Mouse (Mus musculus) common myeloid progenitor, adult 5-6 weeks (primary cell): Measurements from ENCODE around the gene Opa3. TPM values are rescaled to one million over a fixed set of nuclear protein-coding genes. Genes with fewer than 3 reads are reported as not detected.
A peak's percentile ranks its signal among the peaks of the same experiment; 100 is the strongest.

Experiments used
- ATAC-seq: replicated peaks from 2 replicates; pipeline ENCODE4 v1.8.0; 2016; ENCODE audit warnings: low read depth, mild to moderate bottlenecking, moderate TSS enrichment, inconsistent platforms; ENCODE audit not compliant: poor library complexity, severe bottlenecking
- total RNA-seq: library from RNA; stranded (forward); fragments of 200-1000, 187-1606 nt; gene quantifications from 2 replicates; pipeline ENCODE4 v1.2.3, GENCODE M21; 2017

The Opa3 gene
- total RNA-seq, 1 experiment from 2014 or later, result 24.0 TPM

DNA sequence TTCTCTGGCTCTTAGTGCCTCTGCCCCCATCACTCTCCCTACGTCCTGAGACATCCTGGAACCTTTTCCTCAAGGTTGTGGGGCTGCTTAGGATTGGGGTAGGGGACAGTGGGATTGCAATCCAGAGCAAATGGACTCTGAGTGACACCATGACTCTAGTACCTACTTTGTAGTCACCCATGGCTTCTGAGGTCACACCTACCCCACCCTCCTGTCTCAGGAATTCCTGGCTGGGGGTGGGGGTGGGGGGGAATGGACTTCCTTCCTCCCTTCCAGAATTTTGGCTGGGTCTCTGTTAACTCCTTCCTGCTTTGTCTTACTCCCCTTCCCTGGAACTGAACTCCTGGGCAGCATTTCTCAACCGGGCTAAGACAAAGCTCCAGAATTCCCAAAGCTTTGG, 14.7 kb upstream of the Opa3 start:
- ATAC-seq, result no peak

DNA sequence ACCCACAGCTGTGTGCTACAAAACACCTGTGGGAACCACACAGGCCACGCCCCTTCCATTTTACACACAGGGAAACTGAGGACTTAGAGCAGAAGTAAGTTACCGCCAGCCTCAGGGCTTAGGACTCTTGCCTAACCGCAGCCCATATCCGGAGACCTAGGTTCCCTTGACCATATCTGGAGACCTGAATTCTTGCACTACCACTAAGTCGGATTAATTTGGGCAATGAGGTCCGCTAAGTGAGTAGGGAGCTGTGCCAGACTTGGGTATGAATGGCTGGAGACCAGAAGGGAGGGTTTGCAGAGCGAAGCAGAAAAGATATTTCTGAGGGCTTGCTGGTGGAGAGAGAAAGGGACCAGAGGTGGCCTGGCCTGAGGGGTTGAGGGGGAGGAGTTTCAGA, 13.8 kb upstream of the Opa3 start:
- peak; percentile 24; the same call in 1 of the 2 replicates for ATAC-seq

DNA sequence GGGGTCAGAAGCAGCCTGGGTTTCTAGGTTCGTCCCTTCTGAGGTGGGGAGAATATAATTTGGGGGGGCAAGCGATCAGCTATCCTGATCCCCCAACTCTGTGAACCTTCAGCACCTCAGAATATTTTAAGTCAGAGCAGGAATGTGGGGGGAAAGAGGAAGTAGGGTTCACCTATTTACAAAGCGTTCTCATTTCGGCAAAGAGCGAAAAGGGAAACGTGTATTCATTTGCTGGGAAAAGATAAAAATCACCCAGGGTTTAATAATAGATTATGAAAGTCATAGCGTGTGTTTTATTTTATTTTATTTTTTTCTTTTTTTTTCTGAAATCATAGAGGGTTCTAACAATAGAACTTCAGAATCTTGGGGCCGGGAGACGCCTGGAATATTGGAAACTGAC, 13.2 kb upstream of the Opa3 start:
- no peak for ATAC-seq

DNA sequence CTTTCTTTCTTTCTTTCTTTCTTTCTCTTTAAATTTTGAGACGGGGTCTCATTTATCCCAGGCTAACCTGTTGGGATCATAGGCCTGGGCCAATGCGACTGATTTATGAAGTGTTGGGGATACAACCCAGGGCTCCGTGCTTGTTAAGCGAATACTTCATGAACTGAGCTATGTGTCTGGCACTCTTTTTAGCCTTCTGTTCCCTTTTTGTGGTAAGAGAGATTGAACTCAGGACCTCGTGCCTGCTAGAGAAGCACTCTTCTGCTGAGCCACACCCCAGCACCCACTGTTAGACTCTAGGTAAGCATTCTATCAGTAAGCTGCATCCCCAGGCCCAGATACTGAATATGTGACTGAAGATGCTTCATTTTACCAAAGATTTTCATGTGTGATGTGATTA, 10.6 kb upstream of the Opa3 start:
- peak; percentile 57 for ATAC-seq

DNA sequence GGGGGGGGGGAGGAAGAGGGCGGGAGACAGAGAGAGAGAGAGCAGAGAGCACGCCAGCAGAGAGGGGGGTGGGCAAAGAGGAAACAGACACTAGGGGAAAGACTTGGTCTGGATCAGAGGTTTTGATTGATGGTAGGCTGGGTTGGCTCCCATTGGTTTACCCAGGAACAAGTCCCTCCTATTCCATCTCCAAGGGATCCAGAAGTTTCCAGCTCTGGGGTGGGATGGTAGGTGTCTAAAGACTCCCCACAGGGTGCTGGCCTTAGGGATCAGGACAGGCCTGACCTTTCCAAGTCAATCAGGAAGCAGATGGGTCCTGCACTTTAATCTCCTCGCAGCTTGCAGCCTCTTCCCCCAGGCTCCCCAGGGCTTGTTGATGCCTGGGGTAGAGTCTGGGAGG, 10.2 kb upstream of the Opa3 start:
- peak; percentile 48 for ATAC-seq

DNA sequence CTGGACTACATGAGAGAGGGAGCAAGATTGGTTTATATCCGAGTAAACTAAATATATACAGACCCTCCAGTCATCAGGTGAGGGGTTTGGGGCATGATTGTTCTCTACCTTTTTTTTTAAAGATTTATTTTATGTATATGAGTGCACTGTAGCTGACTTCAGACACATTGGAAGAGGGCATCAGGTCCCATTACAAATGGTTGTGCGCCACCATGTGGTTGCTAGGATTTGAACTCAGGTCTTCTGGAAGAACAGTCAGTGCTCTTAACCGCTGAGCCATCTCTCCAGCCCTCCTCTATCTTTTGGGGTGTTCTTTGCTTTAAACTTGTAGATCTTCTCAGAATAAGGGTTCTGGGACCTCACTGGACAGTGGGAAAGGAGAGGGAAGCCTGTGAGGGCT, 8.1 kb upstream of the Opa3 start:
- ATAC-seq, result no peak

DNA sequence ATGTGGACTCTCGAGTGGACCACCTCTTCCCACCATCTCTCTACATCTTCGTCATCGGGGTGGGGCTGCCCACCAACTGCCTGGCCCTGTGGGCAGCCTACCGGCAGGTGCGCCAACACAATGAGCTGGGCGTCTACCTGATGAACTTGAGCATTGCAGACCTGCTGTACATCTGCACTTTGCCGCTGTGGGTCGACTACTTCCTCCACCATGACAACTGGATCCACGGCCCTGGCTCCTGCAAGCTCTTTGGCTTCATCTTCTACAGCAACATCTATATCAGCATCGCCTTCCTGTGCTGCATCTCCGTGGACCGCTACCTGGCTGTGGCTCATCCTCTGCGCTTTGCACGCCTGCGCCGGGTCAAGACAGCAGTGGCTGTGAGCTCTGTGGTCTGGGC, 5.9 kb upstream of the Opa3 start:
- no peak for ATAC-seq

DNA sequence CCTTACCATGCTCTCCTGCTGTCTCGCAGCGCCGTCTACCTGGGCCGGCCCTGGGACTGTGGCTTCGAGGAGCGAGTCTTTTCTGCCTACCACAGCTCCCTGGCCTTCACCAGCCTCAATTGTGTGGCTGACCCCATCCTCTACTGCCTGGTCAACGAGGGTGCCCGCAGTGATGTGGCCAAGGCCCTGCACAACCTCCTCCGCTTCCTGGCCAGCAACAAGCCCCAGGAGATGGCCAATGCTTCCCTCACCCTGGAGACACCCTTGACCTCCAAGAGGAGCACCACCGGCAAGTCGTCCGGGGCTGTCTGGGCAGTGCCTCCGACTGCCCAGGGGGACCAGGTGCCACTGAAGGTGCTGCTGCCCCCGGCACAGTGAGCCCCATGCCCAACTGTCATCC, 5.3 kb upstream of the Opa3 start:
- ATAC-seq, result no peak

DNA sequence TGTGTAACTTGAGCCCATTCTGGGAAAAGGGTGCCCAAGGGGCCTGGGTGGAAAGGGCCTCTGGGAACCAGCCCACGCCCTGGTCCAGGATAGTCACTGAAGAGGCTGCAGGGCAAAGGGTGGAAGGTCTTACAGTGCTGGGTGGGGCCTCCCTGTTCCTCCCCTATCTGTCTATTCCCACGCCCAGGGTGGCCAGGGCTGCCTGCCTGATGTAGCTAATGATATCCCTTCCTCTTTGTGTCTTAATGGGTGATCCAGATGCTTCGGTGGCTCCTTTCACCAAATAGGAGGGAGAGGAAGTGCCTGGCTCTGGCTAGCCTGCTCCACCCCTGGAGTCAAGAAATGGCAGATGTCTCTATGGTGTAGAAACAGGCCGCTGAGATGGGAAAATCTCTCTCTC, 3.2 kb upstream of the Opa3 start:
- no peak for ATAC-seq

DNA sequence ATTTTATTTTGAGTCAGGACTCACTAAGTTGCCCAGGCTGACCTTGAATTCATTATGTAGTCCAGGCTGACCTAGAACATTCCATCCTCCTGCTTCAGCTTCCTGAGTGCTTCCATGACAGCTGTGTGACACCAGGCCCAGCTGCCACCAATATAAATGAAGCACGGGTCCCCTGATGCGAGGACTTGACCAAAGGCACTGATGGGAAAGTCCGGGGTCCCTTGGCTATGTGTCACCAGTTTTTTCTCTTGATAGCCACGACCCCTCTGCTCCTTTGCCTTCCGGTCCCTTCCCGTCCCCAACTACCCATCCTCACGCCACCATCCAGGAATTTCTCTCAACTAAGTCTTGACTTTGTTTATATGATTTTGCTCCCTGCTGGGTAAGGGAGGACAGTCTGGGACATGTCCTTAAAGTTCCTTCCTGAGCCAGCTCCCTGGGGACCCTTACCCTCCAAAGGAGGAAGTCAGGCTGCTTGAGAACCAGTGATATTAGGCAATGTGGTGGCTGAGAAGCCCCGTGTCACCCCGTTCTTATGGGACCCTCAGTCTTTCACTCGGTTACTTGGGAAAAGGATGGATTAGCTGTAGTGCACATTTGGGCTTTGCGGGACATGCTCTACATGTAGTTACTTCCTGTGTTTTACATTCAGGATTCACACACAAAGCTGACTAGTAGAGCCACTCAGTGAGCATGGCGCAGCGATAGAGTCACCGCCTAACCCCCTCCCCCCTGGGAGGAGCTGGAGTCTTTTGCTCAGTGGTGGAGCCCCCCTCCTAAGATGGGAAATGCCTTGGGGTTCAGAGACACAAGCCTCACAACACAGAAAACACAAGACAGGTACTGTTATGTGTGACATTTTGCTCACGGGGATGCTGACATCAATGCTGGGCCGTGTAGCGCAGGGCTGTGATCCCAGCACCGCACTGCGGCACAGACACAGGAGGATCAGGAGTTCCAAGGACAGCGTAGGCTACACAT, 1.0 kb upstream of the Opa3 start:
- ATAC-seq, result peak; percentile 19

DNA sequence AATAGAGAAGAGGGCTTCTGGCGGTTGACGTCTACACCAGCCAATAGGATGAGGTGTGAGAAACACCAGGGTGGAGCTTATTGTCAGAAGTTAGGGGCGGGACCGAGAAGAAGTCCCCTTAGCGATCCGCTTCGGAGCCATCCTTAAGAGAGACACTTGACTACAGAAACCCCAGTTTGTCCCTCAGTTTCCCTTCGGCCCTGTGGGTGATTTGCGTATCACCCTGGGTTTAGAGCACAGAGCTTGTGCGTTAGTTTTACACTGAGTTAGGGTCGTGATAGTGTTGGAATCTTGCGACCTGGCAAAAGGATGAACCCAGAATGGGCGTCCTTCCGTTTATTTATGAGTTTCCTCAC, 637 bp downstream of the Opa3 start:
- no peak for ATAC-seq

DNA sequence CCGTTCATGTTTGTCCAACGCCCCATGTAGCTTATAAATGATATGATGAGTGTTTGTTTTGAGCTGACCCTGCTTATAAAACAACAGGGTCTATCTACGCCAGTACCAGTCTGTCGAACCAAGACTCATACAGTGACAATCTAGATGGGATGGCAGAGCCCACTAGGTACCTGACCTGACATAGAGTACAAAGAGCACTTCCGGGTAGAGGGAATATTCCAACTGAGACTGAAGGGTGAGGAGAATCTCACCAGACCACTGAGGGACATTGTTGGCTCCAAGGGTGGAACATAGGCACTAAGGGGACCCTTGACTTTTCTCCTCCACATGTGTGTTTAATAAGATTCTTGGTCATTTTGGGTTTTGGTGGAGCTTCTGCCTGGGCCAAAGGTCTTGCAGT, 1.3 kb downstream of the Opa3 start:
- no peak for ATAC-seq

DNA sequence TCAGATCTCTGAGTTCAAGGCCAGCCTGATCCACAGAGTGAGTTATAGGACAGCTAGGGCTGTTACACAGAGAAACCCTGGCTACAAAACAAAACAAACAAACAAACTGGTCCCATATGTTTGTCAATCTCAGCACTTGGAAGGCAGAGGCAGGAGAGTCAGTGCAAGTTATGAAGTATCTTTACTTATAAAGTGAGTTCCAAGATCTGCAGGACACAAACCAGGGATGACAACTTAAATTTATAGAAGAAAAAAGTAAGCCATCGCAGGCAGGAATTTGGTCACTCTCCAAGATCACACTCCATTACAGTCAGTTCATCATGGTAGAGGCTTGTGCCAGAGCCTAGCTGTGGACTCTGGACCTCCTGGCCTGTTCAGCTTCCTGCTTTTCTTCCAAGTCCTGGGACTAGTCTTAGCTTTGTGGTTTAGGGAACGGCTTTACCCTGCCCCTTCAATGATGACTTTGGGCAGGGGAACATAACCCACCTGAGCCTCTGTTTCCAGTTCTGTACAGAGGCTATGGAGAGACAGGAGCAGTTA, 2.0 kb downstream of the Opa3 start:
- ATAC-seq, result no peak

DNA sequence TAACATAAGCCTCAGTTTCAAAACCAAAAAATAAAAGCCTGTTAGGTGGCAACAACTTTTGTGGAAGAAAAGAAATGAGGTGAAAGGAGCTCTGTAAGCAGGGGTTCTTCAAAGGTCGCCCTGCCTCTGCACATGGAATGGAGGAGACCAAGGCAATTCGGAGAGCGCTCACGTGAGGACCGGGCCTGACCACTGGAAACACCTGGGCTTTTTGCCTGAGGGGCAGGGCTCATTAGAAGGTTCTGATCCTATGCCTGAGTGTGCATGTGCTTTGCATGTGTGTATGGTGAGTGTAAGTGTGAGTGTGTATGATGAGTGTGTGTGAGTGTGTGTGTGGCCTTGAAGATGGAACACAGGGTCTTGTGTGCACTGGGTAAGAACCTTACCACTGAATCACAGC, 2.8 kb downstream of the Opa3 start:
- ATAC-seq, result no peak

DNA sequence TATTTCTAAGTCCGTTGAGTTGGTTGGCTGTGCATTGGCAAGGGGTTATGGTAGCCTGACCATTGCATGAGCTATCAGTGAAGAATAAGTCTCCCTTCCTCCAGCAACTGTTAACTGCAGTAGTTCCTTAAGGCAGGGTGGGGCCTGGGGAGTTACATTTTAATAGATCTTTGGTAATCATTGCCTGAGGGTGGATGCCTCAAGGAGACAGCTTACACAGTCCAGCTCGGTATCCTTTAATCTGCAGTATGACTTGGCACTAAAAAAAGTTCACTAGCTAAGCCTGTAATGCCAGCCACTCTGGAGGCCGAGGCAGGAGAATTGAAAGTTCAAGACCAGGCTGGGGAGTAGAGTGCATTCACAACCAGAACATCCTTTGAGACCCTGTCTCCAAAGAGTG, 3.7 kb downstream of the Opa3 start:
- ATAC-seq, result no peak

DNA sequence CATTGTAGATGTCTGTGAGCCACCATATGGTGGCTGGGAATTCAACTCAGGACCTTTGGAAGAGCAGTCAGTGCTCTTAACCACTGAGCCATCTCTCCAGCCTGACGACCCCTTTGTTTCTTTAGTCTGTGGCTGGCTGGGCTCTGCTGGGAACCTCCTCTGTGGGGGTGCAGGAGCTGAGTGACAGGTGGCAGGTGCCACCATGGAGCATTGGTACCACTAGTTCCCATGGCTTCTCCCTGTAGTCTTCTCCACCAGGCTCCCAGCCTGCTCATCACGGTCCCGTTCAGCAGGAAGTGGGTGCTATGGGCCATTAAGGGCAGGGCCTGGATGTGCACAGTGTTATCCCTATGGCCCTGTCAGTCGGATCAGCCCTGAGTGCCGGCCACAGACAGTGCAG, 6.5 kb downstream of the Opa3 start:
- peak; percentile 16 for ATAC-seq

DNA sequence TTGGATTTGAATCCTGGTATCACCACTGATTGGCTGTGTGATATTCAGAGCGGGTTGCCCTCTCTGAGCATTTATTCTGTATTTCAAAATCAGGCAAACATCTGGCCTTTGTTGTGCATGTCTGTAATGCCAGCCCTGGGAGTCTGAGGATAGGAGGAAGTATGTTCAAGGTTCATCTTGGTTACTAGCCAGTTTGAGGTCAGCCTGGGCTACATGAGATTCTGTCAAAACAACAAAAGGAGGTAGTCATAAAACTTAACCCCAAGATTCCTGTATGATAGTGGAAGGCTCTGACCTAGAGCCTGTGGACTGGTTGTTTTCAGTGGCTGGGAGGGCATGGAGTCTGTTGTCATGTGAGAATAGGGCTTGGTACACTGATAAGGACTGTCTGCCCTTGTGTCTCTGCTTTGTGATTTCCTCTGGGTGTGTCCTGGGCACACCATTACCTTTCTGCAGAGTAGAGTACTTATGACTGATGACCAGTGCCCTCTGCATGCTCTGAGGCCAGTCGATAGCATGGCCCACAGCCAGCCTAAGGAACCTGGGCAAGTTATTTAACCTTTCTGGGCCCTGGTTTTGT, 7.0 kb downstream of the Opa3 start:
- ATAC-seq, result peak; percentile 27

DNA sequence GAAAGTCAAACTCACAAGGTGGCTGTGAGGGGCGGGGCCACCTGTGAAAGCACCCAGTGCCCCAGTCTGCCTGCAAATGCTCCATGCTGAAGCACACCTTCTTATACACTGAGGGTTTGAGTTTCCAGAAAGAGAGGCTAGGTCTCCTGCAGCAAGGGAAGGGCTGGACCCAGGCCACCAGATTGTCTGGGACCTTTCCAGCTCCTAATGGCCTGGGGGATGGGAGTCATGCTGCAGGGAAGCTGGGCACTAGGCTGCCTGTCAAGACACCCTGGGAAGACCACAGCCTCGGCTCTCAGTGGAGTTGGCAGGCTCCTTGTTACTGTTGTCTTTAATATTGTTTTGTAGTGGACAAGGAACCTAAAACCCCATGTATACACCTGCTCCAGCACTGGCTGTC, 8.3 kb downstream of the Opa3 start:
- no peak for ATAC-seq

DNA sequence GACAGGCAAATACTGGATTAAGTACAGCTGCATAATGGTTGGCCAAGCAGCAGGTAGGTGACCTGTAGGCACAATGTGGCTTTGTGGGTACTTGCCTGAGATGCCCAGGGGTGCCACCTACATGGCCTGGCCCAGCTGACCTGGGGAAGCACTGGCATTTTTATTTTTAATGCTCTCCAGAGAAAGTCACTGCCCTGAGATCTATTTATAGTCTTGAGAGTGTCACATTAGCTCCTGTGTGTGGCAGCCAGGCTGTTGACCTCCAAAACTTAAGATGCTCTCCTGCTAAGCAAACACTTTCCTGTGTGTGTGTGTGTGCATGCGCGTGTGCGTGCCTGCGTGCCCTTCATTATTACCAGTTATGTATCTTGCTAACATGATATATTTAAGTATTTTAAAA, 10.2 kb downstream of the Opa3 start:
- ATAC-seq, result no peak

DNA sequence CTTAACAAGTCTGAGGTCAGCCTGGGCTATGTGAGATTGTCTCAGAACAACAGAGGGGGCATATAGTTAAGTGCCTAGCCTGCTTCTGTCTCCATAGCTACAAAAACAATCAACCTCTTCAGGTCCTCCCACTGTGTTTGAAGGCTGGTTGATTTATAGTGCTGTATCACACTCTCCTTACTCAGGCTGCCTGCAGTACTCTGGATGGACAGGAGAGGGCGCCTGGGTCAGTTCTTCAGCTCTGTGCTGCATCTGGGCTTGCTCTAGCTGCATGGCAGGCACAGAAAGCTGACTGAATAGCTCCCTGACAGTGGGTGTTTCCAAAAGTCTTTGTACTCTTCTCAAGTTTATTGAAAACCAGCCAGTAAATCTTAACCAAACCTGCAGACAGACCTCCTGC, 11.3 kb downstream of the Opa3 start:
- peak; percentile 86 for ATAC-seq

DNA sequence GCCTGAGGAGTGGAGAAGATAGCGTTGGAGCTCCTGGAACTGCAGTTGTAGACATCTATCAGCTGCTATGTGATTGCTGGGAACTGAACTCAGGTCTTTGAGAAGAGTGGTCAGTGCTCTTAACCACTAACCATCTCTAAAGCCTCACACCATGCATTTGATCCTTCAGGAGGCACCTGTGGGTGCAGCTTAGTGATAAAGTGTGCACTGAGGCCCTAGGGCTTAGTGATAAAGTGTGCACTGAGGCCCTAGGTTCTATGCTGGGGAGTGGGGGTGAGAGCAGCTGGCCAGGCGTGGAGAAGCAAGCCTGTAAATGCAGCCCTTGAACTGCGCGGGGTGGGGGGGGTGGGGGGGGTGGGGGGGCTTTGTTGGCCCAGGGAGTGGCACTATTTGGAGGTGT, 11.9 kb downstream of the Opa3 start:
- no peak for ATAC-seq
